Mouse (Mus musculus): ENCODE data around the gene Nr1i2. TPM values are rescaled to one million over a fixed set of nuclear protein-coding genes. Genes with fewer than 3 reads are reported as not detected.

Gene Nr1i2
- polyA plus RNA-seq, 1 experiment from 2014 or later = 0.19 TPM

- WGBS = 33% methylated on average over 5 of the region's 5 CpGs
- no peaks in the 10 kb centered on the region for H3K36me3 ChIP-seq (ENCODE audit: control insufficient read depth, insufficient read depth, low read length)
- H3K4me2 ChIP-seq (replicated peaks; ENCODE audit: low read depth, low read length) = no peak overlapping the region
- H3K9ac ChIP-seq (ENCODE audit: low read depth, low read length) = no peak overlapping the region
- no peak overlapping the region for H3K4me3 ChIP-seq (ENCODE audit: low read length)
- H3K27ac ChIP-seq (ENCODE audit: low read depth, low read length) = no peak overlapping the region
- H3K9me3 ChIP-seq (ENCODE audit: control insufficient read depth, low read length) = no peaks in the 10 kb centered on the region
- H3K27me3 ChIP-seq (ENCODE audit: control insufficient read depth, insufficient read depth, low read length) = no peaks in the 10 kb centered on the region
- ATAC-seq (ENCODE audit: low FRiP score, low TSS enrichment) = 0 out of 2 replicates have a peak, but pooled peaks have one; percentile 20
- peaks cover 7% of the 10 kb centered on the region; the same call in 1 of the 2 replicates for H3K4me1 ChIP-seq (ENCODE audit: control insufficient read depth, insufficient read depth, low read length)
Observed at GRCm38 (mm10) chr16:38295349-38295930, 816 bp upstream of the Nr1i2 start.

DNA sequence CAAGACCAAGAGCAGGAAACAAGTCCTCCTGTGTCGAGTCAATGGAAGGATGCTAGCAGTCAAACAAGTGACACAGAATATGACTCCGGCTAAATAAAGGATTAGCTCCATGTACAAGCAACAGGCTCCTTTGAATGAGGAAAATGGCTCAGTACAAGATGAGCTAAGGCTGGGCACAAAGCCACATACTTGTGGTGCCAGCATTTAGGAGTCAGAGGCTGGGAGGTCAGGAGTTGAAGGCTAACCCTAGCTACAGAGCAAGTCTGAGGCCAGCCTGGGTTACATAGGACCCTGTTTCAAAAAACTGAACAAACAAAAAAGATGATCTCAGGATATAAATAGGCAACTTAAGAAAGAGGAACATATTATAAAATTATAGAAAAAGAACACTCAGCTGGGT, 4.5 kb downstream of the Nr1i2 start:
- H3K9me3 ChIP-seq (ENCODE audit: control insufficient read depth, low read length) = no peaks in the 10 kb centered on the region
- peaks cover under 1% of the 10 kb centered on the region; the same call in 1 of the 2 replicates for H3K4me1 ChIP-seq (ENCODE audit: control insufficient read depth, insufficient read depth, low read length)
- H3K36me3 ChIP-seq (ENCODE audit: control insufficient read depth, insufficient read depth, low read length) = no peaks in the 10 kb centered on the region
- H3K27me3 ChIP-seq (ENCODE audit: control insufficient read depth, insufficient read depth, low read length) = no peaks in the 10 kb centered on the region
- WGBS = 80% methylated on average over 2 of the region's 2 CpGs
- no peak overlapping the region for H3K4me3 ChIP-seq (ENCODE audit: low read length)
- H3K9ac ChIP-seq (ENCODE audit: low read depth, low read length) = no peak overlapping the region
- no peak for ATAC-seq (ENCODE audit: low FRiP score, low TSS enrichment)
- H3K4me2 ChIP-seq (replicated peaks; ENCODE audit: low read depth, low read length) = no peak overlapping the region
- H3K27ac ChIP-seq (ENCODE audit: low read depth, low read length) = no peak overlapping the region

GRCm38 (mm10) chr16:38288851-38289250, 5.8 kb downstream of the Nr1i2 start:
- Histone ChIP-seq H3K4me2 (replicated peaks; ENCODE audit: low read depth, low read length) (no peak overlapping the region), H3K4me3 (ENCODE audit: low read length) (no peak overlapping the region), H3K27me3 (ENCODE audit: control insufficient read depth, insufficient read depth, low read length) (no peaks in the 10 kb centered on the region), H3K27ac (ENCODE audit: low read depth, low read length) (no peak overlapping the region), H3K9me3 (ENCODE audit: control insufficient read depth, low read length) (no peaks in the 10 kb centered on the region), H3K4me1 (ENCODE audit: control insufficient read depth, insufficient read depth, low read length) (no peaks in the 10 kb centered on the region), H3K9ac (ENCODE audit: low read depth, low read length) (no peak overlapping the region), H3K36me3 (ENCODE audit: control insufficient read depth, insufficient read depth, low read length) (no peaks in the 10 kb centered on the region)
- ATAC-seq (ENCODE audit: low FRiP score, low TSS enrichment) = no peak
- WGBS = 13% methylated on average over 6 of the region's 6 CpGs

- Histone ChIP-seq H3K36me3 (ENCODE audit: control insufficient read depth, insufficient read depth, low read length) (no peaks in the 10 kb centered on the region), H3K9me3 (ENCODE audit: control insufficient read depth, low read length) (no peaks in the 10 kb centered on the region), H3K4me3 (ENCODE audit: low read length) (no peak overlapping the region), H3K27me3 (ENCODE audit: control insufficient read depth, insufficient read depth, low read length) (no peaks in the 10 kb centered on the region), H3K4me2 (replicated peaks; ENCODE audit: low read depth, low read length) (no peak overlapping the region), H3K4me1 (ENCODE audit: control insufficient read depth, insufficient read depth, low read length) (no peaks in the 10 kb centered on the region), H3K27ac (ENCODE audit: low read depth, low read length) (no peak overlapping the region), H3K9ac (ENCODE audit: low read depth, low read length) (no peak overlapping the region)
- no peak for ATAC-seq (ENCODE audit: low FRiP score, low TSS enrichment)
- WGBS = 84% methylated on average over 3 of the region's 3 CpGs
Observed at GRCm38 (mm10) chr16:38287762-38288161, 6.9 kb downstream of the Nr1i2 start.

- no peaks in the 10 kb centered on the region for H3K4me1 ChIP-seq (ENCODE audit: control insufficient read depth, insufficient read depth, low read length)
- no peak overlapping the region for H3K4me2 ChIP-seq (replicated peaks; ENCODE audit: low read depth, low read length)
- no peaks in the 10 kb centered on the region for H3K36me3 ChIP-seq (ENCODE audit: control insufficient read depth, insufficient read depth, low read length)
- H3K9me3 ChIP-seq (ENCODE audit: control insufficient read depth, low read length) = no peaks in the 10 kb centered on the region
- H3K9ac ChIP-seq (ENCODE audit: low read depth, low read length) = no peak overlapping the region
- no peaks in the 10 kb centered on the region for H3K27me3 ChIP-seq (ENCODE audit: control insufficient read depth, insufficient read depth, low read length)
- H3K27ac ChIP-seq (ENCODE audit: low read depth, low read length) = no peak overlapping the region
- no peak for ATAC-seq (ENCODE audit: low FRiP score, low TSS enrichment)
- H3K4me3 ChIP-seq (ENCODE audit: low read length) = no peak overlapping the region
- WGBS = 81% methylated on average over 6 of the region's 6 CpGs
Observed at GRCm38 (mm10) chr16:38287357-38287756, 7.3 kb downstream of the Nr1i2 start.

DNA sequence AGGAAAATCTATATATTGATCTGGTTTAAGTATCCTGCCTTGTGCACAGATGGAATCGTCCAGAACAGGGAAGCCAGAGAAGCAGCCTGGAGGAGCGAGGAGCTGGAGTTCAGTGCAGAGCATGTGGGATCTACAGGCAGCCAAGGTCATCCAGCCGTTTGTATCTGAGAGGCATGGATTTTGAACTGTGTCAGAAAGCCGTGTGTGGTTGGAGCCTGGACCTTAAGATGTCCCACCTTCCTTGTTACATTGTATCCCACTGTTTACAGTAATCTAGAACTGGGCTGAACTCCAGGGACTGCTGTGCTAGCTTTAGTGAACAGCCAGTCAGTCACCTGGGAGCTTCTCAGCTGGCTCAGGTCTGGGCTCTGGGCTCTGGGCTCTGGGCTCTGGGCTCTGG, 8.1 kb downstream of the Nr1i2 start:
- Histone ChIP-seq H3K27me3 (ENCODE audit: control insufficient read depth, insufficient read depth, low read length) (no peaks in the 10 kb centered on the region), H3K9ac (ENCODE audit: low read depth, low read length) (no peak overlapping the region), H3K27ac (ENCODE audit: low read depth, low read length) (no peak overlapping the region), H3K9me3 (ENCODE audit: control insufficient read depth, low read length) (no peaks in the 10 kb centered on the region), H3K4me1 (ENCODE audit: control insufficient read depth, insufficient read depth, low read length) (no peaks in the 10 kb centered on the region), H3K4me3 (ENCODE audit: low read length) (no peak overlapping the region), H3K4me2 (replicated peaks; ENCODE audit: low read depth, low read length) (no peak overlapping the region), H3K36me3 (ENCODE audit: control insufficient read depth, insufficient read depth, low read length) (no peaks in the 10 kb centered on the region)
- 74% methylated on average over 4 of the region's 4 CpGs for WGBS
- ATAC-seq (ENCODE audit: low FRiP score, low TSS enrichment) = no peak

DNA sequence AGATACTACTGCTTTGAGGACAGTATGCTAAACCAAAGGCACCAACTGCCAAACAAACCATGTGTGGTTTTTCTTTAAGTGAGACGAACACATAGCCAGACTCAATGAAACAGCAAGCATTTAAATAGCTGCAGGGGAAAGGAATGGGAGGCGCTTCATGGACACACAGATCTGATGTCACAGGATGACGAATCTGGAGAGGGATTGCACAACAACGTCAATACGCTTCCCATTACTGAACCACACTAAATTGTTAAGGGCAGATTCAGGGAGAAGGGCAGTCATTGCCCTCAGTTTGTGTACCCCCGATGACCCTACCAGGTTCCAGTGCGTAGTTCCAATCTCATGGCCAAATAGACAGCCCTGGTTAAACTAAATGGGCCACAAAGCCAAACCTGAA, 8.8 kb downstream of the Nr1i2 start:
- Histone ChIP-seq H3K27ac (ENCODE audit: low read depth, low read length) (no peak overlapping the region), H3K4me3 (ENCODE audit: low read length) (no peak overlapping the region), H3K27me3 (ENCODE audit: control insufficient read depth, insufficient read depth, low read length) (no peaks in the 10 kb centered on the region), H3K4me2 (replicated peaks; ENCODE audit: low read depth, low read length) (no peak overlapping the region), H3K9me3 (ENCODE audit: control insufficient read depth, low read length) (no peaks in the 10 kb centered on the region), H3K36me3 (ENCODE audit: control insufficient read depth, insufficient read depth, low read length) (no peaks in the 10 kb centered on the region), H3K4me1 (ENCODE audit: control insufficient read depth, insufficient read depth, low read length) (no peaks in the 10 kb centered on the region), H3K9ac (ENCODE audit: low read depth, low read length) (no peak overlapping the region)
- 74% methylated on average over 7 of the region's 7 CpGs for WGBS
- ATAC-seq (ENCODE audit: low FRiP score, low TSS enrichment) = no peak

- Histone ChIP-seq H3K4me1 (ENCODE audit: control insufficient read depth, insufficient read depth, low read length) (no peaks in the 10 kb centered on the region), H3K9ac (ENCODE audit: low read depth, low read length) (no peak overlapping the region), H3K27me3 (ENCODE audit: control insufficient read depth, insufficient read depth, low read length) (no peaks in the 10 kb centered on the region), H3K4me3 (ENCODE audit: low read length) (no peak overlapping the region), H3K27ac (ENCODE audit: low read depth, low read length) (no peak overlapping the region), H3K36me3 (ENCODE audit: control insufficient read depth, insufficient read depth, low read length) (no peaks in the 10 kb centered on the region), H3K4me2 (replicated peaks; ENCODE audit: low read depth, low read length) (no peak overlapping the region), H3K9me3 (ENCODE audit: control insufficient read depth, low read length) (no peaks in the 10 kb centered on the region)
- WGBS = 14% methylated on average over 3 of the region's 3 CpGs
- ATAC-seq (ENCODE audit: low FRiP score, low TSS enrichment) = peak; percentile 73; the same call in 1 of the 2 replicates
Observed at GRCm38 (mm10) chr16:38283300-38283699, 11.3 kb downstream of the Nr1i2 start.

GRCm38 (mm10) chr16:38282559-38283160, 12.0 kb downstream of the Nr1i2 start:
- Histone ChIP-seq H3K9ac (ENCODE audit: low read depth, low read length) (no peak overlapping the region), H3K4me3 (ENCODE audit: low read length) (no peak overlapping the region), H3K27ac (ENCODE audit: low read depth, low read length) (no peak overlapping the region), H3K4me2 (replicated peaks; ENCODE audit: low read depth, low read length) (no peak overlapping the region), H3K36me3 (ENCODE audit: control insufficient read depth, insufficient read depth, low read length) (no peaks in the 10 kb centered on the region), H3K4me1 (ENCODE audit: control insufficient read depth, insufficient read depth, low read length) (no peaks in the 10 kb centered on the region), H3K27me3 (ENCODE audit: control insufficient read depth, insufficient read depth, low read length) (no peaks in the 10 kb centered on the region), H3K9me3 (ENCODE audit: control insufficient read depth, low read length) (no peaks in the 10 kb centered on the region)
- WGBS = 79% methylated on average over 7 of the region's 7 CpGs
- ATAC-seq (ENCODE audit: low FRiP score, low TSS enrichment) = no peak
